Mouse (Mus musculus) right cerebral cortex, postnatal 4 days (tissue): ENCODE measurements around the gene Pou6f1.
A peak's percentile ranks its signal among the peaks of the same experiment; 100 is the strongest.
"Not testable (repeated sequence)": the region's sequence is repeated elsewhere in the genome, so short reads cannot be mapped to it uniquely, and the experiment has no call there.

ENCODE experiments used
- DNase-seq: peaks from one replicate; pipeline ENCODE4 v3.0.0-alpha.2; 2022

Pou6f1 gene

GRCm38 (mm10) chr15:100574378-100574777 lies 25.4 kb downstream of the Pou6f1 start:
- DNase-seq = peak; percentile 42

DNA sequence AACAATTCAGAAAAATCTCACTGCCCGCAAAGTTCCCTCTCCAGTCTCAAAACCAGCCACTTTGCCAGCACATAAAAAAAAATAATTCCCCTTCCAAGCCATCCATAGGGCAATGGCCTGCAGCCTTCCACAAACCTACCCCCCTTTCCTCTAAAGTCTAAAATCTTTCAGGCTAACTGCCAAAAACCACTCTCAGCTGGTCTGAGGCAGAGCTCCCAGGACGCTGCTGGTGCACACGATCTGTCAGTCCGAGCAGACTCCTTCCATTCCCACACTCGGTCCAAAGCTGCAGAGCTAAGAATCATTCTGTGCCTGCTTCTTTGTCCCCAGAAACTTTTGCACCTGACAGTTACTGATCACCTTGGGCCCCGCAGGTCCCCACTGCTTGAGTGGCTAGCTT lies 25.8 kb downstream of the Pou6f1 start:
- DNase-seq = no peak

- DNase-seq = no peak
Measured at GRCm38 (mm10) chr15:100569239-100569638, 30.5 kb downstream of the Pou6f1 start.

GRCm38 (mm10) chr15:100566531-100566930 lies 33.3 kb downstream of the Pou6f1 start:
- no peak for DNase-seq

DNA sequence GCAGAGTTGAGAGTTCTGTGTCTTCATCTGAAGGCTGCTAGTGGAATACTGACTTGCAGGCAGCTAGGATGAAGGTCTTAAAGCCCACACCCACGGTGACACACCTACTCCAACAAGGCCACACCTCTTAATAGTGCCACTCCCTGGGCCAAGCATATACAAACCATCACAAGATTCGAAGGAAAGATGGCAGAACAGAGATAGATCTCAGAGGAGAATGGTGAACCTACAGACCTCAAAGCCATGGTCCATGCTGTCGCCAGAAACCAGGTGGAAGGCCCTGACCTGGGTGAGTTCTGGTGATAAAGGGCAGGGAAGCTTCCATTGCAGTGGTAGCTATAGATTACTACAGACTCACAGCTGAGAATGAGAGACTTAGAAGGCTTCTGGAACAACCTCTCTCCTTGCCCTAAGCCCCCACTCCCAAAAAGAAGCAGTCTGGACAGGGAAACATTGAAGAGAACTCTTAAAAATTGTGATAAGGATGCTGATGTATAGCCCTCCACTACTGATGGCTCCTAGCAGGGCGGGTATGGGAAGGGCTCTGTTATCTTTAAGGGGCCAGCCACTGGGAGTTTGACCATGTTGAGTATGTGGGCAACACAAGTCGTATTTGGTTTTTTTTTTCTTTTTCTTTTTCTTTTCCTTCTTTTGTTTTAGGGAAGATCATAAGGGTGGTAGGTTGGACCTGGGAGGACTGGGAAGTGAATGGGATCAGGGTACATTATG lies 41.9 kb downstream of the Pou6f1 start:
- DNase-seq = no peak

GRCm38 (mm10) chr15:100556378-100556777 lies 43.4 kb downstream of the Pou6f1 start:
- DNase-seq = no peak

DNA sequence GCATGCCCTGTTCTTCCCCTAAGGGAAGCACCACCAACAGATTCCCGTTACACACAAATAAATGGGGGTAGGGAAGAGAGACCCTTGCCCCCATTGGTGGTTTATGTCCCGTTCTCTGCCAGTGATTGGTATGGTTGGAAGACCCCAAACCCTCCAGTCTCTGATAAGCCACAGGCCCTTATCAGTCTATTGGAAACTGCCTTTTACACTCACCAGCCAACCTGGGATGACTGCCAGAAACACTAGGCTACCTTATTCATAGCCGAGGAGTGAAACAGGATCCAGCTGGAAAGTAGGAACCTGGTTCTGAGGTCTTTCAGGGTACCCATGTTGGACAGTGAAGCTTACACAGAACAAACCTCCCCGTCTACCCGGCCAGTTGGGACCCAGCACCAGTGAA lies 43.8 kb downstream of the Pou6f1 start:
- no peak for DNase-seq

DNA sequence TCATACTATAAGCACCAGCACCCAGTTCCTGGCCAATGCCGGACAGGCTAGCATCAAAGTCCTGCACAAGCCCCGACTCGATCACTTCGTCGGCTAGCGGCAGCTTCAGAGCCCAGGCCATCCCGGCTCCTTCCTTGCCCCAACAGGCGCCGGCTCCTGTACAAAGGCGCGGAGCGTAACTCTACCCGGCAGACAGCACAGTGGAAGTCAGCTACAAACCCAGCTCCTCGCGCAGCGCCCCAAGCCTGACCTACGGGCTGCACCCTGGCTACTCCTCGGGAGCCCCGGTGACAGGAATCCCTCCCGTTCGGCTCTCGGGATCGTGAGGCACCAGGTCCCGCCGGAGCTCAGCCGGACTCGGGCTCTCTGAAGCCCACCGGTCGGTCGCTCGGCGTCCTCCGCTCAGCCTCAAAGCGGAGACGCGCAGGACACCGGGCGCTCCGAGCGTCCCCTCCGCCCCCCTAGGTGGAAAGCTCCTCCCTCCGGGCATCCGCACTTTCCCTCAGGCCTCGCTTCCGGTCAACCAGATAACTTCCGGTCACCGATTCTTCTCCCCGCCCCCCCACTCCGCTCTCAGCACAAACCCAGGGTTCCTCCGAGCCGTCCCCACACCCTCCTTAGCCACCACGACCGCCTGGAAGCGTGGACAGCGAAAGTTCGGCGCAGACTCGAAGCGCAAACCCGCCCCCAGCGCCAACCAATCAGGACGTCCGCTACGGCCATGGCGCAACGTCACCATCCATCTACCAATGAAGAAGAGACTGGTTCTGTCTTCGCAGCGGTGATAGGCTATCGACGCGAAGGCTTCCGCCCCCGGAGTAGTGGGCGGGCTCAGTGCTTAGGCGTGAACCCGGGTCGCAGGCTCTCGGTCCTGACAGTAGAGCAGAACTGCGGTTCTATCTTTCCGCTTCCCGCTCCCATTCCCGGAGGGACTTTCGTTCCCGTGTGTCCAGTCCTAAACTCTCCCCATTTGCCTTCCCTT lies 48.2 kb downstream of the Pou6f1 start, which contains the start of gene Tfcp2:
Gene Tfcp2 (minus strand): TSS at position 683 of the 982 bp plus-strand sequence.
- peak; percentile 96 for DNase-seq

DNA sequence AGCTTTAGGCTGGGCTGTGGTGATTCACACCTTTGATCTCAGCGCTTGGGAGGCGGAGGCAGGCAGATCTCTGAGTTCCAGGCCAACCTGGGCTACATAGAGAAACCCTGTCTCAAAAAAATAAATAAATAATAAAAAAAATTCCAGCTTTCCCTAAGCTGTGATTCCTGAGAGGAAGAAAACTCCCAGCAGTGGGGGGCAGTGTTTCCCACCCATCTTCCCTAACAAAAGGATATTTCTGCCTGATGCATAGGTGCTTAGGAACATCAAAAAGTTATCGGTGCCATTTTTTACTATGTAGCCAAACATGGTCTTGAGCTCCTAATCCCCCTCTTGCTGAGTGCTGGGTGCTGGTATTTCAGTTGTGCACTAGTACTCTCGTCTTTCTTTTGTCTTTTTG lies 49.5 kb downstream of the Pou6f1 start:
- no peak for DNase-seq

DNA sequence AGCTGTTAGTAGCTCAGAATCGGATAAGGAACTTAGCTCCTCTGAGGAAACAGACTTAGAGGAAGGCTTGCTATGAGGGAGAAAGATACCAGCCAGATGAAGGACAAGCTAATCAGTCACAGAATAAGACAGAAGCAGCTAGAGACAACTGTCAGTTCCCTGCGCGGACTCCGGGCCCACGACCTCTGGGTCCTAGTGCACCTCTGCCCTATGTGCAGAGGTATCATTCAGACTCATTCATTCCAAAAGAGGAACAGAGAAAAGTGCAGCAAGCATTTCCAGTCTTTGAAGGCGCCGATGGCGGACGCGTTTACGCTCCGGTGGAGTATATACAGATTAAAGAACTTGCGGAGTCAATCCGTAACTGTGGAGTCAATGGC lies 56.1 kb downstream of the Pou6f1 start:
- not testable (repeated sequence) for DNase-seq

DNA sequence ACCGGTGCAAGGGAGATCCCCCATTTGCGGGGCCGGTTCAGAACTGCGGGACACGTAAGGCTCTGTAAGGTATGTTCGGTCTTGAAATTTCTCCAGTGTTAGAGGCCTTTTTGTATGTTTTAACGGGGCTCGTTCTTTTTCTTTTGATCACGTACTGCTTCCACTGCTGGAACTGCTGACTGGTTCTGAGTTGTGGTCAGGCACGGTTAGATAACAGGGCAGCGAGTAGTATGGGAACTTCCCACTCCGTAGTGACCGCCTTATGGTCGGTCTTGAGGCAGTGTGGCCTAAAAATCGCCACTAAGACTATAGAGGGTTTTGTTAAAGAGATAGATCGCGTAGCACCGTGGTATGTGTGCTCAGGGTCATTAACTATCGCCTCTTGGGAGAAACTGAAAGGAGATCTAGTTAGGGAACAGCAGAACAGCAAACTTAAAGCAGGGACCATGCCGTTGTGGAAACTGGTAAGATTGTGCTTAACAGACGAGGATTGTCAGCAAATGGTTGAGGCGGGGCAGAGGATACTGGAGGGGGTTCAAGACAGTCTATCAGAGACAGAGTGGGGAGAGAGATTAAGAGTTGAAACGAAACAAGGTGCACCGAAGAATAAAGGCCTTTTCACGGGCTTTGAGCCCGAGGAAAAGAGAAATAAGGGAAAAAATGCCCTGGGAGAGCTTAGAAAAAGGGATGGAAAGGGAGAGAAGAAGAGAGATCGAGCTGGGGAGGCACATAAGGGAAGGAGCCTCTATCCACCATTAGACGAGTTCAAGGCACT lies 56.7 kb downstream of the Pou6f1 start:
- DNase-seq = not testable (repeated sequence)

GRCm38 (mm10) chr15:100541426-100541825 lies 58.4 kb downstream of the Pou6f1 start:
- DNase-seq = no peak

DNA sequence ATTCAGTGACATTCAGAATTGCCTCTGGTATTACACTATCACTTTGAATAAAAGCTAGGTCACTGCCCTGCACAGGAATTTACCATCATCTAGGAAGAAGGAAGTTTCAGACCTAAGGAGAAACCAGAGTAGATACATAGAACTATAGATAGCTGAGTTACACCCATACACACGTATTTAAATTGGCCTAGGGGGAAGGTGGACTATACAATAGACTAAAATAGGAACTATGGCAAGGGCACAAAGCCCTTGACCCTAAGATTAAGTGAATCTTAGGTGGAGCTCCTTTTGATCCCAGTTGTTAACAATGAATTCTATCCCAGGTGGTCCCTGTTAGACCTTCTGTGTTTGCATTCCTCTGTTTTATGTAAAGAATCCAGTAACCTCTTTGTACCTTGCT lies 58.8 kb downstream of the Pou6f1 start:
- DNase-seq = not testable (repeated sequence)

DNA sequence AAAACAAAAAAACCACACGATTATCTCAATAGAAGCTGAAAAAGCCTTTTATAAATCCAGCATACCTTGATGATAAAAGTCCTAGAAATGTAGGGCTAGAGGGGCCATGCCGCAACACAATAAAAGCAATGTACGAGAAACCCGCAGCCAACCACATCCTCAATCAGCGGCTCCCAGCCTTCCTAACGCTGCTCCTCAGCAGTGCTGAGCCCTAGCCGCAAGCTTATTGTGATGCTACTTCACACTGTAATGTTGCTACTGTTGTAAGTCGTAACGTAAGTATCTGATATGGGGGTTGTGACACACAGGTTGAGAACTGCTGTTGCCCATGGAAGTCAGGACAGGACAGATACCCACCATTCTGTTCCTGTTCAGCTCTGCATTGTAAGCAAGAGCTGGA lies 60.4 kb downstream of the Pou6f1 start:
- DNase-seq = no peak

DNA sequence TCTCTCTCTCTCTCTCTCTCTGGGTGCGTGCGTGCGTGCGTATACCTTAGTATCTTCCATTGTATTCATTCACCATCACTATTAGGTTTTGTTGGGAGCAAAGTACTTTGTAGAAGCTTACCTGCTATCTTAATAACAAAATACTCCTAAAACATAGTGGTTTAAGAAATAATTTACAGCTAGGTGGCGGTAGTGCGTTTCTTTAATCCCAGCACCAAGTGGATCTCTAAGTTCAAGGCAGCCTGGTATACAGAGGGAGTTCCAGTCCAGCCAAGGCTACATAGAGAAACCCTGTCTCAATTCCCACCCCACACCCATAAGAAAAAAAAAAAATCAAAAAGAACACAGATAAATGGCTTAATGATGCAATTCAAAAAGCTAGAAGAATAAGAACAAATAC lies 61.9 kb downstream of the Pou6f1 start:
- no peak for DNase-seq

DNA sequence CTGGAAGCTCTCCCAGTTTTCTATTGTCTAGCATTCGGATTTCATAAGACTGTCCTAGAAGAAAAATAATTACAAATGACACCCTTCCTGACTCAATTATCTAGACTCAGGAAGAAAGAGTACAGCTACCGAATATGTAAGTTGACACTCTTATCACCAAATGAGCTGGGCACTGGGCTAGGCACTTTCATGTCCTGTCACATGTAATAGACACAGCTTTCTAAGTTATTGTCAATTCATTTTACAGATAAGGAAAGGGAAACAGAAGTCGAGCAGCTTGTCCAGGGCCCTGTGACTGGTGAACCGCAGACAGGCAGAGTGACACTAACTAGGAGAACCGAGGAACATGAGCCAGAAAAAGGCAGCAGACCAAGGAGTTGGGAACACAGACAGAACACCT lies 71.9 kb downstream of the Pou6f1 start:
- DNase-seq = no peak

GRCm38 (mm10) chr15:100525405-100525804 lies 74.4 kb downstream of the Pou6f1 start:
- no peak for DNase-seq
